Mouse (Mus musculus) cerebellum, postnatal 25 days (tissue): ENCODE measurements at regions not wholly inside any gene's neighbourhood (a gene's known extent, or its start where the extent isn't known, plus 50 kb on each side); places are given as distances from the start of the nearest gene placed in this dataset.

Experiments
- DNase-seq, 2 experiments: peaks; one replicate each; pipeline ENCODE4 v3.0.0; 2021; ENCODE audit warnings: mixed read lengths in 2 of 2

DNA sequence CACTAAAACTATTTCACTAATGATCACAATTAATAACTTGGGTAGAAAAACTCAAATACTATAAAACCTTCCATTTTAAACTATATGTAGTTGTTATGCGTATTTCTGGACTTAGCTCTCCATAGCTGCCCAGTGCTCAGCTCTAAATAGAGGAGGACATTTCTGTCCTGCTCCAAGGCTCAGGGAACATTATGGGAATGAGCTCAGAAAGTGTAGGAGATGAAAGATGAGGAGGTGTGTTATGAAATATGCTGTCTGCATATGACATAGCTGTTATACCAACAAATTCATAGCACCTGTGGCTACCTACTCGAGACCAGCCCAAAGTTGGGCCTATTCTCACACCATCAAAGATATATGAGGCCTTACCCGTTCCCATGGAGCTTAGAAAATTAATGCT, 106.3 kb downstream of the Aldh8a1 start:
- DNase-seq = no peak

DNA sequence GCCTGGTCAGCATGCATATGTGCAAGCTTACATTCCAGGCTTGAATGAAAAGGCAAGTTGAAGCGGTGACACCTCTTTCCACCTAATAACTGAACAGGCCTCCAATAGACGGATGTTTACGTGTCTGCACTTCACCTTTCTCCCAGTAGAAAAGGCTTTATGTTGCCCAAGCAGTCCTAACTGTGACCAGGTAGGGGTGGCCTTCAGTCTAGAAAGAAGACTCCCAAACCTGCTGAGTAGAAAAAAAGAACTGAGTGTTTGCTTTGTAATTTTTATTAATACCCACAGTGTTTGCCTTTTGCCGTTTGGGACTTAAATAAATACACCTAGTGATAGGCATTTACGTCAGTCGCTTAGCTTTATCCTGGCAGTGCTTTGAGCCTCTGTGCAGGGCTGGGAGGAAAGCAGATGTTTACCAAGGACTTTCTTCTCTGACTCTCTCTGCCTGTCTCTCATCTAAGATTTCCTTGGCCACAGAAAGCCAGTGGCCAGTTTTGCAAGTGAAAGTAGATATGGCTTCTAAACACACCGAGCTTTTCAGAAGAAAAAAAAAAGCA, 104.5 kb upstream of the 1700020N01Rik start:
- DNase-seq = no peak

DNA sequence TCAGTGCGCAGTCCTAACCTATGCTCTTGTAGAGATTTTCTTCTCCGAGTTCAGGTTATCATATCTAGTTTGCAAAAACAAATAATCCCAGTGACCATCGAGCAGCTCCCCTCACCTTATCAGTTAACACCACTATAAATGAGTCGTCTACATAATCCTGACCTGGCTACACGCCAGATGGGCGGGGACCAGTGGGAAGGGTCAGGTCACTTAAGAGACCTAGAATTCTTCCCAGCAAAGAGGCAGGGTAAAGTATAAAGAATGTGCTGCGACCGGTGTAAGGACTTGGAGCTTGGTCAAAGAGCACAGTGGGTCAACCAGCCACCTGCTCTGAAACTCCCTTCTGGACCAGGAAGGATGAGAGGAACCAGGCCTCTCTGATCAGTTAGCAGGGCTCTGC, 102.0 kb upstream of the 1700020N01Rik start:
- DNase-seq = peak in 1 of 2 experiments; percentile 32

DNA sequence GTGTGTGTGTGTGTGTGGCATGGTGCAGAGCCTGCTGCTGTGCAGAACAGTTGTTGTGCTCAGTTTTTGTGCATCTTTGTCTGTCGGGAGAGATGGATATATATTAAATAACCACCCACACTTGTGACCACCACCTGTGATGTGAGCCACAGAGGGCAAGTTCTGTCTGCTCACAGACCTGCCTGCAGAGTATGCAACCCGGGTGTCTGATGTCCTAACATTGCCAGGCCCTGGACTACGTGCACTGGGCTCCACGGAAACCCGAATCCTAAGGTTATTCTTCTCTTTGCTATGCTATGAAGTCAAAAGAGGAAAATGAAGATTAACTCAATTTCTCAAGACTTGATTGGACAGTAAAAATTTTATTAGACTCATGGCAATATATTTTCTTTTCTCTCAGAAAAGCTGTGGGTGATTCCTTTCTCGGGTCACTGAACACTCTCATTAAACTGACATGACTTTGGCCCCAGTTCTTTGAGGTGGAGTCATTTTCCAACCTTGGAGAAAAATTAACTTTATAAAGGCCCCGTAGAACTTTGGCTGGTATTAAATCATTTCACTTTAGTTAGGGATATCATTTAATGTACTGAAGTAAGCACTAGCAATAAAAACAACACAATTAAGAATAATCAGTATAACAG, 100.6 kb upstream of the 1700020N01Rik start:
- no peak for DNase-seq

DNA sequence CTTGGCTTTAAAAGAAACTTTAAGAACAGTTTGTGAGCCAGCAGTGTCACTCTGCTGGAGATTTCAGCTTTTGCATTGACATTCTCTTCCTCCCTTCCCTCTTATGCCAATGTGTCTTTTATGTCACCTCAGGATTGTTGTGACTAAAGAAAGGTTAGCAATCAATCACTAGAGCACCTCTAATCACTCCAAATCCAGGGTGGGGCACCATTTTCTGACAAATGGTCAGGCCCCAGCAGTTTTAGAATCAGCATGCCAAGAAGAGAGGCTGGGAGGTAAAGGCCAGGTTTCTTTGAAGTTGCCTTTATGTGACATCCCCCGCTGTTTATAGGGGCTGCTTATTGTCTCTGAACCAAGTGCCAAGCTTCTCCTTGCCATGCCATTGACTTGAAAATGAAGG, 98.4 kb upstream of the 1700020N01Rik start:
- no peak for DNase-seq

DNA sequence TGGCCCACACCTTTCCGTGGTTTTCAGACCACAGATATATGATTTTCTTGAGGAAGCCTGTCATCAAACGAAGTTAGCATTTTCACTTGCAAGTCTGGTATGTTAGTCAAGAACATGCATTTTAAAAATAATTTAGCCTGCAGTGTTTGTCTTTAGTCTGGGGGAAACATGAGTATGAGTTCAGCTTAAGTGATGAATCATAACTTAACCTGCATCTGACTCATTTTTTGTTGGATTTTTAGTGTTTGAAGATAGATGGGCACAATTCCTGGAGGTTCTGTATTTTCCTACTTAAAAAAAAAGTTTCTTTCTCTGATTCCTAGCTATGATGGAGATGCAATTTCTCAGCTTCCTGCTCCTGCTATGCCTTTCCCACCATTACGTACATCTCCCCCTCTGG, 95.8 kb upstream of the 1700020N01Rik start:
- no peak for DNase-seq

DNA sequence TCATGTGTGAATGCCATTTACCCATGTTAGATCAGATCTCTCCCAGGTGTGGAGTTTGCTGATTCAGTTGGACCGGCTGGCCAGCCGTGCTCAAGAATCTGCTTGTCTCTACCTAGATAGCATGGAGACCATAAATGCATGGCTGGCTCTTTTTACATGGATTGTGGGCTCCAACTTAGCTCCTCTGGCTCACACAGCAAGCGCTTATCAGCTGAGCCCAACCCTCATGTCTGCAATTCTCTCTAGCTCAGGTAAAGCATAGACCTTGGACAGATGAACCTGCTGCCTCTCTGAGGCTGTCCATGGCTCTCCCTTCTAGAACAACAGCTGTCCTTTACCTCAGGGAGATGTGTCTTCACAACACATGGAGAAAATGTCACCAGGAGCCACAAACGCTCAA, 94.8 kb upstream of the 1700020N01Rik start:
- DNase-seq = no peak

DNA sequence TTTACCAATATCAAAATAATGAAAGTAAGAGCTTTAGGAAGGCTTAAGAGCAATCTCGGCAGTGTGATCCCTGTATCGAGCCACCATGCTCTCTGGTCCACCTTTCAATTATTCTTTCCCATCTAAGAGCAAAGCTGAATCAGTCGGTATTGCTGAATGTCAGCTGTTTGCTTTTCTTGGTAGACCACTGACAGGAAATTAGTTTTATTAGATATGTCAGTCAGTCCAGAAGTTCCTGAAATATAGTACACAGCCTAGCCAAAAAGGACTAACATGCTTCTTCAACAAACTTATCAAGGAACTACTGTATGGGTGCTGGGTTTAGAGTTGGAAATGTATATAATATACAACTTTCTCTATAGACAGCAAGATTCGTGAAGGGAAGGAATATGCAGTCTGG, 91.3 kb upstream of the 1700020N01Rik start:
- DNase-seq = no peak

DNA sequence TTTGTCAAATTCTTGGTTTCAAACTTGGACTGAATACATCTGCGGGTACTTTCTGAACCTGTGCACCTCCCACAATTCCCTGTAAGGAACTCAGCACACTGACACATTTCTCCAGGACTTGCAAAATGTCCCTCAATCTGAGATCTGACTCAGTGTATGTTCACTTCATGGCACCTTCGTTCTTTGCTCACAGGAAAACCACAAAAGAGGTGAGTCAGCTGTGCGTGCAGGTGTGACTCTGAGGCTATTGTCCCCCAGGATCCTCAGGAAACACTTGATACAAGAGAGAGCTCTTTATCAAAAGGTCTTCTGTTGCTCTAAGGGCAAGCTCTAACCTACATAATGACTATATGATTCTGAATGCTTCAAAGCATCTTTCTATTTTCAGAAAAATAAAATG, 88.5 kb upstream of the 1700020N01Rik start:
- DNase-seq = no peak

DNA sequence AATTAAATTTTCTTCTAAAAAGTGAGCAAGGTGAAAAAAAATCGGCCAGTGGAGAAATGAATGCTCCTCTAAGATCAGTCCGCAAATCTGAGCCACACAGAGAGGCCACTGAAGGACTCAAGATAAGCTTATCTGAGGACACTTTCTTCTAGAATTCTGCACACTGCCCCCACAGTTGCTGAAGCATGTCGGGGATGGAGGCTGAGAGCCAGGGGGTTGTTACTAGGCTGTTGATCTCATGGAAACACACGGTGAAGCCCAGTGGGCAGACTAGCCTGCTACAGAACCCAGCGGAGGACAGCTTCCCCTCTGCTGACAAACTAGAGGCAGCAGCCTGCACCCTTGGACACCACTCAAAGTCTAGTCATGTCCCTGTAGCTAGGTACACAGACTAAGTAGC, 81.6 kb upstream of the 1700020N01Rik start:
- DNase-seq = no peak

DNA sequence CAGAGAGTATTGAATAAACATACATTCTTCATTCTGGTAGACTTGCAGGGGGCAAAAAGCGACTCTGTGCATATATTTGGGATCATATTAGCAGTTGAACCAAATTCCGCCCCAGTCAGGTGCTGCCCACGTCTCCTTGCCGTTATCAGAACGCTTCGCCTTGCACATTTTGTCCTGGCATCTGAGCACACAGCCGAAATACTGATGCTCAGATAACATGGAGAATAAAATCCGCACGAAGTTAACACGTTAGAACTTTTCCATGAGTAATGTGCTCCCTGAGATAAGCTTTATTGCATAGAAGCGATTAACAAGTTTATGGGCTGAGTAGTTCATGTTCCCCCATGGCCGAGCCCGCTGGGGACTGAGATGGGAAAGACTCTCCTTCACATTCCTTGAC, 80.5 kb upstream of the 1700020N01Rik start:
- no peak for DNase-seq

DNA sequence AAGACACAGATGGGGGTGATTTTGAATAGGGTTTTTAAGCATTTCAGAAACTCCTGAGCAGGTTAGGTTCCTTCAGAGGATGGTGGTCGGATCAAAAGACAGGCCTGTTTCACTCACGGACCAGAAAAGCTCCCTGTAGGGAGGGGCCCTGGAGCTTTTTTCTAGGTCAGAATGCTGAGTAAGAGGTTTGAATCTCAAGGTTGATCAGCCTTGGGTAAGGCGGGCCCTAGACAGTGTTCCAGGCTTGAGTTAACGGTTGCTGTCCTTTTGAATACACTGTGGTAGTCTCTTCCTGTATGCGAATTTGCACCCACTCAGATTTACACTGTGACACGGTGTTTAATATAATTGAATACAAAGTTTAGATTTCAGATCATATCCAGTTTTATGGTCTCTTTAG, 75.2 kb upstream of the 1700020N01Rik start:
- DNase-seq = no peak

DNA sequence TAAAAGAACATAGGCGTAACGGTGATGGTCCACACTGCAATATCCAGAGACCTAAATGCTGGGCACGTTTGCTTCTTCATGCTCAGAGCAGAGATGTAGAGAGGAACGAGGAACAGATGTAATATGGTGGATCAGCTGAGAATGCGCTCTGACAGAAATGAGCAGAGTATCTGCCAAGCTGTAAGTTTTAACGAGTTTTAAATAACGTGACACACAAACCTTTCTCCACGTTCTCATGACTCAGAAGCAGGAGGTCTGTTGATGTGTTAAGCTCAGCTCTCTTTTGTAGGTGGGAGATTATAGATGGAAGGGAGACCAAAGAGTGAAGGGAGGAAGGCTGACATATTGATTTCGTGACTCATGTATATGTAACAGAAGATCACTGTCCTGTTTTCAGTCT, 72.1 kb upstream of the 1700020N01Rik start:
- no peak for DNase-seq

DNA sequence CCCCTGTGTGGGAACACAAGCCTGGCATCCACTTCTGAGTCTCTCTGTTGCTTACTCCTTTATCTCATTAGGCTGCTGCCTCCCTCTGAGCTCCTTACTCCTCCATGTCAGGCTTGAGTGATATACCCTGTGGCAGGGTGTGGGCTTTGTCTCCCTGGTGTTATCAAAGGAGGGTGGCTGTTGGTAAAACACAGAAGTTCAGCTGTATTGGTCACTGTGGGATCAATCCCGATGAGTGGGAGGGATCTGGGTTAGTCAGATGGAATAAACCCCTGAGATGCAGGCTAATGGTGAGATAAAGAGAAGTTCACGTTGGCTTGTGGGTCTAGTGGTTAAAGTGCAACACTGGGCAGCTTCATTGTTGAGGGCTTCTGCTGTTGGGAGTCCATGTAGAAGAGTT, 67.4 kb upstream of the 1700020N01Rik start:
- no peak for DNase-seq

DNA sequence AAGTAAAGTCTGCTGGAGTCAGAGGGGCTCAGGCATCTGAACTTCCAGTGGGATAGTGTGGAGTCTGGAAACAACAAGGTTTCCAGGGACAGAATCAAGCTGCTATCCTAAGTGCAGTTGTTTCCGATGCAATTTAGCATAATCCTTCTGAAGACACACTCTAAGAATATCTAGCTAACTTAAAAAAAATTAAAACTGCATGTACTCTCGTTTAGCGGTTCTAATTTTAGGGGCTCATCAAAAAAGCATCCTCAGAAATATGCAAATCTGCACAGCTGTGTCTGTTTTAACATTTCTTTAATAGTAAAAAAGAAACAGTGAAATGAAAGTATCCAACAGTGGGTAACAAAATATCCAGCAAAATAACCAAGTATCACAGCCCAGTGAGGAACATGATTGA, 64.5 kb upstream of the 1700020N01Rik start:
- no peak for DNase-seq

DNA sequence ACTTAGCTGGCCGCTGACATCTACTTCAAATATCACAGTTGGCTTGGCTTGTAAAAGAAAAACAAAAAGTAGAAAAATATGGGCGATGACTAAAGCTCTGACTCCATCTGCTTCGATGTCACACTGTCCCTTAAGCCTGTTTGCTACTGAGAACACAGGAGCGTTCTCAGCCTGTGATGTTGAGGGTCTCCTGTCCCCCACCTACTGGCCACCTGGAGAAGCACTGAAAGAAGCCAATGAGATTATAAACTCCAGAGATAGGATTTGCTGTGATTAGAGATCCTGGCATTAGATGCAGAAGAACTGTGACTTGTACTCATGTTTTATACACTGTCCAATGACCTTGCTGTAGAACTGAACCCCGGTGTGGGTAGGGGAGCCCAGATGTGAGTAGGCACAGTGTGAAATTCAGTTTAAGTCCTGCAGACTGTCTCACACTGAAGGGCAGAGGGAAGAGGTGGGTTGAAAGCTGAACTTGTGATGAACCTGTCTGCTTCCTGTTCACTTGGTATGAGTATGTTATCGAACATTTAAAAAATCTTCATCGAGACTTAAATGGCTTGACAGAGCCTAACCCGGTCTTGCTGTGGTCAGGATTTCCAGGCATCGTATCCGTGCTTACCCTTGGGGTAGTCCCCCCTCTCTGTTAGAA, 63.7 kb upstream of the 1700020N01Rik start:
- no peak for DNase-seq

DNA sequence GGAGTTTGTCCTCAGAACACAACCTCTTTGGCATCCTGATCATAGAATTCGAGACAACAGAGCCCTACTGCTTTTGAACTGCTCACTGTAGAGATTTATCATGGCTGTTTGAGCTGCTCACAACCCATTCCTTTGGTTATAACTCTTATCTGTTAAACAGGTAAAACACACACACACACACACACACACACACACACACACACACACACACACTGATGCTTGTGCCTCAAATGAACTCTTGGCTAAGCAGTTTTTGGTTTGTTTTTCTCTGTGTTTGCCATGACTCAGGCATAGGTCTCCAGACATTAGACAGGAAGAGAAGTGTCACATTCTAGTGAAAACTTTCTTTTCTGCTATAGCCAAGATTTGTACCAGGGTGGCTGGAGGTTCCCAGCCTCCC, 60.8 kb upstream of the 1700020N01Rik start:
- DNase-seq = no peak

DNA sequence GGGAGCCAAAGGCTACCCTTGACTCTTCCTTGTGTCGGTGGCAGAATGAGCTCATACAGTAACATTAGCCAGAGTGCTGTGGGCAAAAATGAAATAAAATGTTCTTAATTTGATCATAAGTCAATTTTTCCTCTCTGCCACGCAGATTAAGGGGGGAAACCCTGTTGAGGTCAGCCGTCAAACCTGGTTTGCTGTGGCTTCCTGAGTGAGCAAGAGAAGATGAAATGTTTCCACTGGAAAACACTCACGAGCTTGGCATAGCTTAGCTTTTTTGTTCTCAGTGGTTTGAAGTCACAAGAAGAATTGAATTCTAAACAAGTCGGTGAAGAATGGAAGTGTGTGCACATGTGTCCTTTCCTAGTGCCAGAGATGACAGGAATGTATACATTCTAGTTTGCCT, 57.3 kb upstream of the 1700020N01Rik start:
- DNase-seq = no peak

DNA sequence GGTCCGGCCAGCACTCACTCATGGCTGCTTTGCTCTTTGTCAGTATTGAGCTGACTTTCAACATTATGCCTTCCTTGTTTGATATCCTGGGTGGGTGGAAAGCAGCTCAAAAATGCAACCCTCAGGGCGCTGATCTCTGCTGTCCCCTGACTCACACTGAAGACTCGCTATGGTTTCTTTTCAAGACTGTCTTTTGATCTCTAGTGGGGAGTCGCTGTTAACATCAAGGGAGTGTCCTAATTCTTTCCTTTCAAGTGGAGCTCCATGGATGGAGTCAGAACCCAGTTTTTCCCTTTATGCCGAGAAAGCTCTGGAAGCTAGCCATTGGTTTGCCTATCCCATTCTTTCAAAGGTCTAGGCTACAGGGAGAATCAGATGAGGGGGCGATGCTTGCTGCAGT, 54.5 kb upstream of the 1700020N01Rik start:
- no peak for DNase-seq
